Mouse (Mus musculus): ENCODE measurements around the gene Morn1. TPM values are rescaled to one million over a fixed set of nuclear protein-coding genes. Genes with fewer than 3 reads are reported as not detected.

Morn1 gene
- polyA plus RNA-seq, 1 experiment from 2014 or later = 10.7 TPM

DNA sequence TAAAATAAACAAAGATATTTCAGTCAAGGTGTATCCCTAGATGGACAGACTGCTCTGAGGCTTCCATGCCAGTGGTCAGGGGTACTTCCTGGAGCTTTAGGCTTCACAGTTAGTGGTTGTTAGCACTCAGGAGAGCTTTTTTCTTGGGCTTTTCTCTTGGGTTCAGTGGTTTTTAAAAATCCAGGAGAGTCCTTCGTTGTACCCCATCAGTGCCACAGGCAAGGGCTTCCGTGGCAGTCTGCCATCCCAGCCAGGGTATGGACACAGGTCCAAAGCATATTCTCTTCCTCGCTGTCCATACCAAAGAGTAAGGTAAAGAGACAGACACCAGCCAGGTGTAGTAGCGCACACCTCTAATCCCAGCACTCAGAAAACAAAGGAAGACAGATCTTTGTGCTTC, 3.8 kb downstream of the Morn1 start:
- no peak overlapping the region for H3K4me3 ChIP-seq (replicated peaks; ENCODE audit: low read length)
- no peaks in the 10 kb centered on the region for H3K27me3 ChIP-seq (replicated peaks; ENCODE audit: control insufficient read depth, insufficient read depth, low read length)
- H3K4me1 ChIP-seq (replicated peaks; ENCODE audit: control insufficient read depth, insufficient read depth, low read length) = peaks cover 11% of the 10 kb centered on the region
- no peak for ATAC-seq
- no peaks in the 10 kb centered on the region for H3K36me3 ChIP-seq (ENCODE audit: control insufficient read depth, insufficient read depth)
- H3K4me2 ChIP-seq (ENCODE audit: low read length) = no peak overlapping the region
- 95% methylated on average over 4 of the region's 4 CpGs for WGBS
- no peak overlapping the region for H3K27ac ChIP-seq (ENCODE audit: low read length)
- H3K9me3 ChIP-seq (ENCODE audit: control insufficient read depth, low read length) = no peaks in the 10 kb centered on the region
- no peak overlapping the region for H3K9ac ChIP-seq (replicated peaks; ENCODE audit: low read depth, low read length)

DNA sequence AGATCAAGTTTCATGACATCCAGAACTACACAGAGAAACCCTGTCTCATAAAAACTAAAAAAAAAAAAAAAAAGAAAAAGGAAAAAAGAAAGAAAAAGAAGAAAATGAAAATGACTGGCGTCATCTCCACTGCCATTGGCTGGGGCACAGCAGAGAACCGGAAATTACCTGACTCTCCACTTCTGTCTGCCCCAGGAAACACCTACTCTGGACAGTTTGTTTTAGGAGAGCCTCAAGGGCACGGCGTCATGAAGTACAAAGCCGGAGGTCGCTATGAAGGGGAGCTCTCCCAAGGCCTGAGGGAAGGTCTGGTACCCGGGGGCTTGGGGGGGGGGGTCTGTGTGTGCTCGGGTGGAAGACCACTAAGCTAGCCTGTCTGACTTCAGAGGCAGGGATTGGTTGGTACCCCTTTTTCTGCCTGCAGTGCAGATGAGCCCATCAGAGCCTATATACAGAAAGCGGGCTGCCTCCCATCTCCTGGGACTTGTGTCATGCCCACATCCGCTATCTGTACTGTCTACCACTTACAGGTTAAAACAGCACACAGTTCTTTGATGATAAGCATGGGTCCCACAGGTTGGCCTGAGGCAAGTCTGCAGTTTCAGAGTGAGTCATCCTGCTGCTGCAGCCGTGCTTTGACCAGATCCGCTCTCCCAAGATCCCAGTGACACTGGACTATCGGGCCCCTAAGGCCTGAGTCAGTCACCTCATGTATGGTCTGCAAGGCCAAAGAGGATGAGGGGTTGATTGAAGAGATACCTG, 4.5 kb downstream of the Morn1 start:
- H3K9ac ChIP-seq (replicated peaks; ENCODE audit: low read depth, low read length) = no peak overlapping the region
- H3K4me1 ChIP-seq (replicated peaks; ENCODE audit: control insufficient read depth, insufficient read depth, low read length) = peaks cover 11% of the 10 kb centered on the region

DNA sequence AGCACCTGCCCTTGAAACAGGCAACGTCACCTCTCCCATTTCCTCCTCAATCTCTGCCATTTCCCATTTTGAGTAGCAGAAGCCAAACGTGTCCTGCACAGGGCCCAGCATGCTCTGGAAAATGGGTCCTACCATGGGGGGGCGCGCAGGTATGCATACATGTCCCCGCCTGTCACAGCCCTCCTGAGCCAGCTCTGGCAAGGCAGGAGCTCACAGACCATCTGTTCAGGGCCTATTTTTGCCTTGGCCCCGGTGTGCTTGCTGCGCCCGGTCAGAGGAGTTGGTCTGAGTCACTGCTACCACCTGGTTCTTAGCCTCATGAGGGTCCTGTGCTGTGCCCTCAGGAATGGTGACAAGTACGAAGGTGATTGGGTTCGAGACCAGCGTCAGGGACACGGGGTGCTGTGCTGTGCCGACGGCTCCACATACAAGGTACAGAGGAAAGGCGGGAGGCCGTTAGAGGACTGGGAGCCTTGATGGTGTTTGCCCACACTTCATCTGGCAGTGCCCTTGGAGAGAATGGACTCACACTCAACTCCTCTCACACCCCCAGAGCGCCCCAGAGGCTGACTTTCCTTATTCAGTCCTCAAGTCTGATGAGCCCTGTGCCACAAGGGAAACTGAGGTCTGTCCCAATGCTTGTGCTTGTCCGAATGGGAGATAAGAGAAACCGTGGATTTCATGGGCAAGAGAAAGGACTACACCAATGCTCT, 6.5 kb downstream of the Morn1 start:
- WGBS = 91% methylated on average over 19 of the region's 19 CpGs

More for the DNA sequence above, 4.5 kb downstream of the Morn1 start:
- H3K9me3 ChIP-seq (ENCODE audit: control insufficient read depth, low read length) = no peaks in the 10 kb centered on the region
- no peak overlapping the region for H3K27ac ChIP-seq (ENCODE audit: low read length)
- ATAC-seq = no peak
- no peaks in the 10 kb centered on the region for H3K36me3 ChIP-seq (ENCODE audit: control insufficient read depth, insufficient read depth)
- no peaks in the 10 kb centered on the region for H3K27me3 ChIP-seq (replicated peaks; ENCODE audit: control insufficient read depth, insufficient read depth, low read length)
- no peak overlapping the region for H3K4me3 ChIP-seq (replicated peaks; ENCODE audit: low read length)
- WGBS = 92% methylated on average over 13 of the region's 13 CpGs
- no peak overlapping the region for H3K4me2 ChIP-seq (ENCODE audit: low read length)

DNA sequence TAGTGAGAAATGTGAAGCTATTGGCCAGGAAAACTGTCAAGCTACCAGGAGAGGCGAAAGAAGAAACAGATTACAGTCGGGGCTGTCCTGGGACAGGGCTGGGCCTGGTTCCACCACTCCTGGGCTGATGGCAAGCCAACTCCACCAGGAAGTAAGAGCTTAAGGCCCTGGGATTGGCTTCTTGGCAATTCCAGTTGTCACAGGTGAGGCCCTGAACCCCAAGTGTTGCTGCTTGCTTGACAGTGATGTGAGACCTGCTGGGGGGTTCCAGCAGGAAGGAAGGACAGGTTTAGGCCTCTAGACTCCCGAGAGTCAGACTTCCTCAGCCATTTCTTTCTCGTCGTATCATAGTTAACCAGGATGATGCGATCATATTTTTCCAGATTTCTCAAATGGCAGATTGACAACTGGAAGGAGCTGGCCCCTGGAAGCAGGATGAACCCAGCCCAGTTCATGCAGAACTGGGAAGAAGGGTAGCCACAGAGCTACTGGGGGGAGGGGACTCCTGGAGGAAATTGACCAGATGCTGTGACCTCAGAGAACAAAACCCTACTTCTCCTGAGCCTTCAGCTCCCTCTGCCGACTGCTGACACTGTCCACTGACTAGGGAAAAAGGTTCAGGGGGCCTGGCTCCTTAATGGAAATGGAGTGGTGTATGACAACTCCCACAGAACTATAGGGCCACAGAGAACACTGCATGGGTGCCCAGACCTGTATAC, 7.2 kb downstream of the Morn1 start:
- no peaks in the 10 kb centered on the region for H3K36me3 ChIP-seq (ENCODE audit: control insufficient read depth, insufficient read depth)
- H3K9ac ChIP-seq (replicated peaks; ENCODE audit: low read depth, low read length) = no peak overlapping the region
- H3K9me3 ChIP-seq (ENCODE audit: control insufficient read depth, low read length) = no peaks in the 10 kb centered on the region
- 87% methylated on average over 7 of the region's 7 CpGs for WGBS
- peaks cover 4% of the 10 kb centered on the region for H3K4me1 ChIP-seq (replicated peaks; ENCODE audit: control insufficient read depth, insufficient read depth, low read length)
- no peak overlapping the region for H3K4me2 ChIP-seq (ENCODE audit: low read length)
- H3K27ac ChIP-seq (ENCODE audit: low read length) = no peak overlapping the region
- H3K27me3 ChIP-seq (replicated peaks; ENCODE audit: control insufficient read depth, insufficient read depth, low read length) = no peaks in the 10 kb centered on the region
- ATAC-seq = no peak
- no peak overlapping the region for H3K4me3 ChIP-seq (replicated peaks; ENCODE audit: low read length)

More for the DNA sequence above, 6.5 kb downstream of the Morn1 start:
- no peaks in the 10 kb centered on the region for H3K9me3 ChIP-seq (ENCODE audit: control insufficient read depth, low read length)
- peaks cover 4% of the 10 kb centered on the region for H3K4me1 ChIP-seq (replicated peaks; ENCODE audit: control insufficient read depth, insufficient read depth, low read length)
- no peak overlapping the region for H3K4me3 ChIP-seq (replicated peaks; ENCODE audit: low read length)
- H3K36me3 ChIP-seq (ENCODE audit: control insufficient read depth, insufficient read depth) = no peaks in the 10 kb centered on the region
- no peak for ATAC-seq
- no peak overlapping the region for H3K4me2 ChIP-seq (ENCODE audit: low read length)
- H3K27me3 ChIP-seq (replicated peaks; ENCODE audit: control insufficient read depth, insufficient read depth, low read length) = no peaks in the 10 kb centered on the region
- H3K9ac ChIP-seq (replicated peaks; ENCODE audit: low read depth, low read length) = no peak overlapping the region
- H3K27ac ChIP-seq (ENCODE audit: low read length) = no peak overlapping the region

DNA sequence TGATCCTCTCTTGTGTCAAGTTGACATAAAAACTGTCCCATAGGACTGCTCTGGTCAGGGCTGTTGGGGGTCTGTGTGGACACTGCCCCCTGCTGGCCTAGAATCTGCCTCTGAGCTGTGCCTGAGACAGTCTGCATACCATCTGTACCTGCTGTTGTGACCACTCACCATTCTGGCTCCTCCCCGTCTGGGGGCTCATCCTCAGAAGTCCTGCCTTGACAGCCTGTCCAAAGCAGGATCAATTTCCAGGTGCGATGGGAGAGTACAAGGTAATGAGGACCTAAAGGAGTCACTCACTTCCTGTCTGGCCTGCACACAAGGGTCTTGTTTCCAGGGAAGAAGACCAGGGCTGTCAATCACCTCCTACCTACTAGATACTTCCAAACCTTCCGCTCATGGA, 8.2 kb downstream of the Morn1 start:
- Histone ChIP-seq H3K9me3 (ENCODE audit: control insufficient read depth, low read length) (no peaks in the 10 kb centered on the region), H3K4me2 (ENCODE audit: low read length) (no peak overlapping the region), H3K27me3 (replicated peaks; ENCODE audit: control insufficient read depth, insufficient read depth, low read length) (no peaks in the 10 kb centered on the region), H3K27ac (ENCODE audit: low read length) (no peak overlapping the region), H3K4me3 (replicated peaks; ENCODE audit: low read length) (no peak overlapping the region), H3K36me3 (ENCODE audit: control insufficient read depth, insufficient read depth) (no peaks in the 10 kb centered on the region), H3K9ac (replicated peaks; ENCODE audit: low read depth, low read length) (no peak overlapping the region), H3K4me1 (replicated peaks; ENCODE audit: control insufficient read depth, insufficient read depth, low read length) (peaks cover 4% of the 10 kb centered on the region)
- peak; percentile 26; the same call in 1 of the 2 replicates for ATAC-seq
- 70% methylated on average over 3 of the region's 3 CpGs for WGBS

DNA sequence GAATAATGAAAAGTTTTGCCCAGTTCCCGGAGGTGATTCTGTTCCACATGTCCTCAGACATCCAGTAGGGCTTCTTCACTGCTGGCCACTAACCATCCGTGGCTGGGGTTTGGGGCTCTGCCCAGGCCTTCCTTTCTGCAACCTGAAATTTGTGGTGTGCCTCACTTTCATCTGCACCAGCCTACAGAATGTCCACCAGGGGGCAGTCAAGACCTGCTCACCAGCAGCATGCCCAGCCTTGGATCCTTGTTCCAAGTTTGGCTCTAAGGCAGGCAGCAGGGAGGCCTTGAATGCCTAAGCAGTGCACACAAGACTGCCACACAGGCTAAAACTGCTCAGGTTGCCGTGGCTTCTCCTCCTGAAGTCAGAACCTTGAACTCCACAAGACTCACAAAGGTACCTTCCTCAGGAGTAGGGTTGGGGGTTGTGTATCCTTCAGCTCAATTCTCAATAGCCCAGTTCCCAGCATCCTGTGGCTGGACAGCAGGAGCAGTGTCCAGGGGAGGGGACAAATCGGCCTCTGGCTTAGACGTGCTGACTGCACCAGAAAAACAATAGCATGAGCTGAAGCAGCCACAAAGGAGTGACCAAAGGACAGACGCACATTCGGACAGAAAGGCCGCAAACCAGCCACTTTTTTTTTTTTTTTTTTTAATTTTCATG, 9.0 kb downstream of the Morn1 start:
- H3K27ac ChIP-seq (ENCODE audit: low read length) = 0 out of 2 replicates have a peak overlapping the region, but pooled peaks have one; percentile 21
- H3K4me3 ChIP-seq (replicated peaks; ENCODE audit: low read length) = no peak overlapping the region
- no peak overlapping the region for H3K4me2 ChIP-seq (ENCODE audit: low read length)
- no peaks in the 10 kb centered on the region for H3K27me3 ChIP-seq (replicated peaks; ENCODE audit: control insufficient read depth, insufficient read depth, low read length)
- peaks cover 4% of the 10 kb centered on the region for H3K4me1 ChIP-seq (replicated peaks; ENCODE audit: control insufficient read depth, insufficient read depth, low read length)
- H3K36me3 ChIP-seq (ENCODE audit: control insufficient read depth, insufficient read depth) = no peaks in the 10 kb centered on the region
- 36% methylated on average over 8 of the region's 8 CpGs for WGBS
- H3K9ac ChIP-seq (replicated peaks; ENCODE audit: low read depth, low read length) = peak overlapping the region; percentile 31
- no peaks in the 10 kb centered on the region for H3K9me3 ChIP-seq (ENCODE audit: control insufficient read depth, low read length)
- peak; percentile 92 for ATAC-seq

DNA sequence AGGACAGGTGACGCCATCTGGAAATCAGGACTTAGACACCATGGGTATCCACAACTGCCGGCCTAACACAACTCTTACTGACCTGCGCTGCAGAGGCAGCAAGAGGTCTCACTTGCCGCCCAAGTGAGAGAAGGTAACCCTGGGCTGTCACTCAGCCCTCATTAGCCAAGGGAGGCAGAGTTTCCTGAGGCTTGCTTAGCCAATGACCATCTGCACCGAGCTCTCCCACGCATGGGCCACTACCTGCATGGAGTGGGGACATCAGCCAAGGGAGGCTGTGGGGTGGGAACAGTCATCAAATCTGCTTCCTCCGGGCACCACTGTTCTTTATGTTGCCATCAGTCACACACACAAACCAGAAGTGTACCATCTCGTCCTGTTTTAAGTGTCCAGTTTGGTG, 9.6 kb downstream of the Morn1 start:
- no peak overlapping the region for H3K4me2 ChIP-seq (ENCODE audit: low read length)
- no peak overlapping the region for H3K4me3 ChIP-seq (replicated peaks; ENCODE audit: low read length)
- H3K9me3 ChIP-seq (ENCODE audit: control insufficient read depth, low read length) = no peaks in the 10 kb centered on the region
- no peak overlapping the region for H3K9ac ChIP-seq (replicated peaks; ENCODE audit: low read depth, low read length)
- no peak for ATAC-seq
- no peak overlapping the region for H3K27ac ChIP-seq (ENCODE audit: low read length)
- WGBS = 82% methylated on average over 8 of the region's 8 CpGs
- no peaks in the 10 kb centered on the region for H3K36me3 ChIP-seq (ENCODE audit: control insufficient read depth, insufficient read depth)
- peaks cover 4% of the 10 kb centered on the region for H3K4me1 ChIP-seq (replicated peaks; ENCODE audit: control insufficient read depth, insufficient read depth, low read length)
- no peaks in the 10 kb centered on the region for H3K27me3 ChIP-seq (replicated peaks; ENCODE audit: control insufficient read depth, insufficient read depth, low read length)

DNA sequence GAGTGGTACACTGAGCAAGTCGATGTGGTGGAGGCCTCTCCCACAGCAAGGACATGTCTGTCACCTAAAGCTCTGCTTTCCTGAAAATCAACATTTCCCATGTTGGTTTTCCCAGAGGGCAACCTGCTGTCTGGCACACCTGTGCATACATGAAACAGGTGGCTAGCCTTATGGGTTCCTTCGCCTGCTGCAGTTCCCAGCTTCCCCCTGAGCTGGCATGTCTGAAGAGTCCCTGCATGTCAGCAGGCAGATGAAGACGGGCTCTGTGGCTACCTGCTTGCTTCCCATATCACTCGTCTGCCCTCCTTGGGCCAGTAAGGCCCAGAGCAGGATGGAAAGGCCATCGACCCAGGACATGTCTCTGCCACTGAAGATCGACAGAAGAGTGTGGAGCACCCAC, 11.1 kb downstream of the Morn1 start:
- Histone ChIP-seq H3K9me3 (ENCODE audit: control insufficient read depth, low read length) (no peaks in the 10 kb centered on the region), H3K4me2 (ENCODE audit: low read length) (no peak overlapping the region), H3K4me1 (replicated peaks; ENCODE audit: control insufficient read depth, insufficient read depth, low read length) (peaks cover 4% of the 10 kb centered on the region), H3K4me3 (replicated peaks; ENCODE audit: low read length) (no peak overlapping the region), H3K27me3 (replicated peaks; ENCODE audit: control insufficient read depth, insufficient read depth, low read length) (no peaks in the 10 kb centered on the region), H3K36me3 (ENCODE audit: control insufficient read depth, insufficient read depth) (no peaks in the 10 kb centered on the region), H3K9ac (replicated peaks; ENCODE audit: low read depth, low read length) (no peak overlapping the region), H3K27ac (ENCODE audit: low read length) (no peak overlapping the region)
- 84% methylated on average over 6 of the region's 6 CpGs for WGBS
- no peak for ATAC-seq

DNA sequence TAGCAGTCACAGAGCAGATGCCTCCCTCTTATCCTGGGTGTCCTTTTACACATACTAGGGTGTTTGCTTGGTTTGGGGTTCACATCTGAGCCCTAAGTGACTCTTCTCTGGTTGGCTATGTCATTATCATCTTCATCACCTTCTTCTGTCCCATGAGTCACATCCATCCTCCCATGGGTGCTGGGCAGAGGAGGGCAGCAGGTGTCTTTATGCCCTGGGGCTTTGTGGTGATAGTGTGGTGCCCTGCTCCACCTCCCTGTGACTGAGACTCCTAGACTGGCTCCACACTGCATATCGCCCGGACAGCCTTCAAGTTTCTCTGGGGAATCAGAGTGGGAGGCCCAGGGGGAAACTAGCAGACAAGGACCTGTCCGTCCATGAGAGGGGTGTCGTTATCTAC, 12.2 kb downstream of the Morn1 start:
- Histone ChIP-seq H3K4me3 (replicated peaks; ENCODE audit: low read length) (no peak overlapping the region), H3K9ac (replicated peaks; ENCODE audit: low read depth, low read length) (no peak overlapping the region), H3K4me1 (replicated peaks; ENCODE audit: control insufficient read depth, insufficient read depth, low read length) (peaks cover 4% of the 10 kb centered on the region), H3K27me3 (replicated peaks; ENCODE audit: control insufficient read depth, insufficient read depth, low read length) (no peaks in the 10 kb centered on the region), H3K27ac (ENCODE audit: low read length) (no peak overlapping the region), H3K36me3 (ENCODE audit: control insufficient read depth, insufficient read depth) (no peaks in the 10 kb centered on the region), H3K9me3 (ENCODE audit: control insufficient read depth, low read length) (no peaks in the 10 kb centered on the region), H3K4me2 (ENCODE audit: low read length) (no peak overlapping the region)
- no peak for ATAC-seq
- WGBS = 76% methylated on average over 4 of the region's 4 CpGs
